32 mouse cellular contexts compared by ENCODE assay signal in genomic region chr6:149314918-149315317, GRCm38 (mm10). TPM values are rescaled to one million over a fixed set of nuclear protein-coding genes. Genes with fewer than 3 reads are reported as not detected.
DNase-seq lines count a peak whose midpoint lies in the region; ATAC-seq lines count a peak whose summit lies in the region.
"Had no signal": no experiment of that assay in that cellular context is flagged by ENCODE, and none has a peak within 500 bp of the region (broad histone marks: within the 10 kb centered on the region; RNA-seq: fewer than 3 reads in every experiment).

No protein-coding gene starts in this region.

- peak; percentile 44 for DNase-seq in midbrain, embryonic 11.5 days (ENCODE audit: low spot score, missing footprints)
- DNase-seq in midbrain, embryonic 10.5 days (ENCODE audit: low spot score) = no peak
- no peak for DNase-seq in natural killer cell, adult 2 months (ENCODE audit: low spot score in 2 of 2)
- no peak for DNase-seq in spleen, postnatal 10 days (ENCODE audit: low spot score in 2 of 2)
- no peak for DNase-seq in adipocyte (ENCODE audit: low spot score)
- DNase-seq: adrenal gland, postnatal 14 days; B cell, adult 2 months; cerebellum, adult 11-12 months; cerebellum, adult 9-11 months; forebrain, postnatal 0 days; gastrocnemius, postnatal 14 days; heart, adult 18-20 months; heart, postnatal 36 days; kidney, adult 8-10 months; kidney, postnatal 25 days; lung, postnatal 4 days; right cerebral cortex, adult 18-20 months; spleen, adult 18-20 months; thymus, adult 18-20 months; thymus, postnatal 36 days had no signal

- H3K4me2 ChIP-seq in midbrain, embryonic 11.5 days = no peak overlapping the region
- H3K4me2 ChIP-seq: heart, embryonic 11.5 days; hindbrain, embryonic 12.5 days; intestine, embryonic 15.5 days; limb, embryonic 13.5 days; liver, embryonic 11.5 days; lung, embryonic 15.5 days; midbrain, embryonic 13.5 days had no signal

- H3K9ac ChIP-seq in midbrain, embryonic 11.5 days (ENCODE audit: low read length) = no peak overlapping the region
- H3K9ac ChIP-seq: forebrain, postnatal 0 days; hindbrain, embryonic 12.5 days; intestine, embryonic 15.5 days; limb, embryonic 13.5 days; lung, embryonic 15.5 days; midbrain, embryonic 13.5 days had no signal

- H3K9me3 ChIP-seq in midbrain, embryonic 11.5 days (ENCODE audit: control insufficient read depth, low read length) = no peaks in the 10 kb centered on the region
- H3K9me3 ChIP-seq in midbrain, embryonic 10.5 days (replicated peaks) = no peaks in the 10 kb centered on the region
- H3K9me3 ChIP-seq: hindbrain, embryonic 12.5 days; intestine, embryonic 15.5 days; limb, embryonic 13.5 days; lung, embryonic 15.5 days; midbrain, embryonic 13.5 days had no signal

- H3K36me3 ChIP-seq in midbrain, embryonic 11.5 days (ENCODE audit: control insufficient read depth, insufficient read depth, low read length) = no peaks in the 10 kb centered on the region
- peaks cover 76% of the 10 kb centered on the region for H3K36me3 ChIP-seq in midbrain, embryonic 10.5 days

- H3K27me3 ChIP-seq in midbrain, embryonic 11.5 days (ENCODE audit: control insufficient read depth, insufficient read depth, low read length) = no peaks in the 10 kb centered on the region
- no peaks in the 10 kb centered on the region for H3K27me3 ChIP-seq in midbrain, embryonic 10.5 days (ENCODE audit: low read depth, poor library complexity, severe bottlenecking)
- H3K27me3 ChIP-seq: hindbrain, embryonic 12.5 days; intestine, embryonic 15.5 days; limb, embryonic 13.5 days; lung, embryonic 15.5 days; midbrain, embryonic 13.5 days had no signal

- WGBS in midbrain, embryonic 11.5 days = 95% methylated on average over 2 of the region's 2 CpGs
- WGBS in midbrain, embryonic 10.5 days = 89% methylated on average over 2 of the region's 2 CpGs

- H3K4me3 ChIP-seq in midbrain, embryonic 11.5 days (ENCODE audit: low read depth, low read length) = no peak overlapping the region
- H3K4me3 ChIP-seq in midbrain, embryonic 10.5 days = no peak overlapping the region
- H3K4me3 ChIP-seq: erythroblast, embryonic 14.5 days; hindbrain, embryonic 12.5 days; intestine, embryonic 15.5 days; limb, embryonic 13.5 days; lung, embryonic 15.5 days; midbrain, embryonic 13.5 days had no signal

- H3K4me1 ChIP-seq in midbrain, embryonic 11.5 days (ENCODE audit: control insufficient read depth, insufficient read depth, low read length) = peaks cover 10% of the 10 kb centered on the region; the same call in 1 of the 2 replicates
- H3K4me1 ChIP-seq in midbrain, embryonic 10.5 days = peaks cover 15% of the 10 kb centered on the region
- H3K4me1 ChIP-seq: intestine, embryonic 15.5 days had no signal

- no peak overlapping the region for H3K27ac ChIP-seq in midbrain, embryonic 11.5 days (ENCODE audit: low read depth, low read length)
- no peak overlapping the region for H3K27ac ChIP-seq in midbrain, embryonic 10.5 days (replicated peaks)
- H3K27ac ChIP-seq: hindbrain, embryonic 12.5 days; hindbrain, postnatal 0 days; intestine, embryonic 15.5 days; limb, embryonic 13.5 days; lung, embryonic 15.5 days; midbrain, embryonic 13.5 days; stomach, postnatal 0 days had no signal

- no peak for ATAC-seq in midbrain, embryonic 11.5 days (ENCODE audit: low FRiP score)
- ATAC-seq in common myeloid progenitor, adult 5-6 weeks (replicated peaks; ENCODE audit: low read depth, poor library complexity, severe bottlenecking) = 0 out of 2 replicates have a peak, but pooled peaks have one; percentile 26
- ATAC-seq in megakaryocyte progenitor cell, adult 5-6 weeks (replicated peaks; ENCODE audit: poor library complexity) = peak; percentile 58
- ATAC-seq: forebrain, postnatal 0 days; hindbrain, postnatal 0 days; intestine, embryonic 15.5 days; midbrain, embryonic 13.5 days had no signal

RNA-seq across cellular contexts. Expression of gene Resf1, which starts 5.7 kb away (rescaled TPM):
- 42.0 and 44.5 TPM in 2 replicates for polyA plus RNA-seq in midbrain, embryonic 11.5 days (2014; fragmentation: Nextera tagmentation; extraction: Ambion mirVana)
- polyA plus RNA-seq in midbrain, embryonic 10.5 days (2016; fragmentation: Nextera tagmentation; extraction: Ambion mirVana) = 38.3 and 39.3 TPM in 2 replicates
- total RNA-seq in common myeloid progenitor, adult 5-6 weeks (2017) = 70.1 and 72.9 TPM in 2 replicates
- total RNA-seq in megakaryocyte progenitor cell, adult 5-6 weeks (2015) = 53.1 and 54.3 TPM in 2 replicates
- total RNA-seq in megakaryocyte progenitor cell, adult 5-6 weeks (2017) = 25.4 and 48.0 TPM in 2 replicates
